Mouse (Mus musculus) embryonic facial prominence, embryonic 12.5 days (tissue): ENCODE results near the gene Ccdc92b. TPM values are rescaled to one million over a fixed set of nuclear protein-coding genes. Genes with fewer than 3 reads are reported as not detected.

Source experiments
- ATAC-seq: fragments of 200-750 bp; cut with Nextera tagmentation; 2 replicates; pipeline ENCODE4 v1.8.0; 2017; ENCODE audit not compliant: insufficient number of reproducible peaks, insufficient read depth, low FRiP score, low TSS enrichment
- H3K27ac ChIP-seq: fragments of 300-500 bp; sonication (generic); 2 replicates; pipeline ENCODE4 v1.5.1; 2016; ENCODE audit warnings: mild to moderate bottlenecking
- H3K27me3 ChIP-seq: fragments of 300-500 bp; sonication (generic); 2 replicates; pipeline ENCODE4 v1.6.1; 2016; ENCODE audit warnings: mild to moderate bottlenecking, moderate library complexity
- H3K36me3 ChIP-seq: fragments of 300-500 bp; sonication (generic); 2 replicates; pipeline ENCODE4 v1.6.1; 2016; ENCODE audit warnings: mild to moderate bottlenecking
- H3K4me1 ChIP-seq: fragments of 300-500 bp; sonication (generic); 2 replicates; pipeline ENCODE4 v1.6.1; 2016
- H3K4me2 ChIP-seq: fragments of 300-500 bp; sonication (generic); replicated peaks from 2 replicates; pipeline ENCODE4 v1.6.1; 2016; ENCODE audit warnings: mild to moderate bottlenecking, moderate library complexity
- H3K4me3 ChIP-seq: fragments of 300-500 bp; sonication (generic); 2 replicates; pipeline ENCODE4 v1.5.1; 2016; ENCODE audit warnings: mild to moderate bottlenecking
- H3K9ac ChIP-seq: fragments of 300-500 bp; sonication (generic); 2 replicates; pipeline ENCODE4 v1.6.1; 2016; ENCODE audit warnings: mild to moderate bottlenecking, moderate library complexity
- H3K9me3 ChIP-seq: fragments of 300-500 bp; sonication (generic); 2 replicates; pipeline ENCODE4 v1.6.1; 2016; ENCODE audit warnings: mild to moderate bottlenecking, moderate library complexity
- WGBS: fragments of 180-500 bp; shearing (Covaris S2); methylation state at CpG from one replicate; pipeline ENCODE4 v1.1.7; 2016; 5-methylcytosine and 5-hydroxymethylcytosine counted together
- polyA plus RNA-seq: library from polyadenylated mRNA; unstranded; fragments of >200 nt; fragmentation: Nextera tagmentation; extraction: Ambion mirVana; gene quantifications from 2 replicates; pipeline ENCODE4 v1.2.1, GENCODE M21; 2016

Ccdc92b gene
- polyA plus RNA-seq, 1 experiment from 2014 or later = 1.4 TPM

- H3K9ac ChIP-seq = no peak overlapping the region
- no peak overlapping the region for H3K27ac ChIP-seq
- H3K4me2 ChIP-seq = no peak overlapping the region
- ATAC-seq = no peak
- peaks cover 54% of the 10 kb centered on the region for H3K36me3 ChIP-seq
- H3K4me1 ChIP-seq = no peaks in the 10 kb centered on the region
- no peak overlapping the region for H3K4me3 ChIP-seq
- 92% methylated on average over 5 of the region's 5 CpGs for WGBS
- no peaks in the 10 kb centered on the region for H3K9me3 ChIP-seq
- H3K27me3 ChIP-seq = no peaks in the 10 kb centered on the region
These were observed 52.4 kb downstream of the Ccdc92b start for GRCm38 (mm10) chr11:74671839-74672238.

- Histone ChIP-seq H3K4me1 (no peaks in the 10 kb centered on the region), H3K4me3 (no peak overlapping the region), H3K27ac (no peak overlapping the region), H3K36me3 (peaks cover 52% of the 10 kb centered on the region), H3K4me2 (no peak overlapping the region), H3K9me3 (no peaks in the 10 kb centered on the region), H3K27me3 (no peaks in the 10 kb centered on the region), H3K9ac (no peak overlapping the region)
- WGBS = 84% methylated on average over 6 of the region's 6 CpGs
- ATAC-seq = no peak
These were observed 53.6 kb downstream of the Ccdc92b start for GRCm38 (mm10) chr11:74672901-74673513.

GRCm38 (mm10) chr11:74673561-74673960 is 54.2 kb downstream of the Ccdc92b start:
- Histone ChIP-seq H3K27ac (no peak overlapping the region), H3K4me2 (no peak overlapping the region), H3K4me3 (no peak overlapping the region), H3K27me3 (no peaks in the 10 kb centered on the region), H3K4me1 (no peaks in the 10 kb centered on the region), H3K9me3 (no peaks in the 10 kb centered on the region), H3K36me3 (peaks cover 52% of the 10 kb centered on the region), H3K9ac (no peak overlapping the region)
- 76% methylated on average over 1 of the region's 1 CpGs for WGBS
- ATAC-seq = no peak

GRCm38 (mm10) chr11:74674713-74675112 is 55.3 kb downstream of the Ccdc92b start:
- Histone ChIP-seq H3K36me3 (peaks cover 50% of the 10 kb centered on the region), H3K27ac (no peak overlapping the region), H3K9ac (no peak overlapping the region), H3K4me3 (no peak overlapping the region), H3K9me3 (no peaks in the 10 kb centered on the region), H3K27me3 (no peaks in the 10 kb centered on the region), H3K4me1 (no peaks in the 10 kb centered on the region), H3K4me2 (no peak overlapping the region)
- WGBS = 94% methylated on average over 8 of the region's 8 CpGs
- ATAC-seq = no peak

GRCm38 (mm10) chr11:74675156-74675555 is 55.8 kb downstream of the Ccdc92b start:
- Histone ChIP-seq H3K27ac (no peak overlapping the region), H3K4me1 (no peaks in the 10 kb centered on the region), H3K9me3 (no peaks in the 10 kb centered on the region), H3K4me3 (no peak overlapping the region), H3K27me3 (no peaks in the 10 kb centered on the region), H3K36me3 (peaks cover 50% of the 10 kb centered on the region), H3K9ac (no peak overlapping the region), H3K4me2 (no peak overlapping the region)
- ATAC-seq = no peak
- 89% methylated on average over 4 of the region's 4 CpGs for WGBS

Other genes with a start within 250 kb of the Ccdc92b start
- gene Rap1gap2, start 8.7 kb upstream of the Ccdc92b start, polyA plus RNA-seq = 3.6 and 3.7 TPM in 2 replicates
- gene Cluh, start 29.9 kb downstream of the Ccdc92b start, polyA plus RNA-seq = 23.8 and 24.4 TPM in 2 replicates
- gene Pafah1b1, start 105.1 kb downstream of the Ccdc92b start, polyA plus RNA-seq = 61.8 and 64.1 TPM in 2 replicates
- 60.6 and 62.2 TPM in 2 replicates for gene Mettl16, start 151.2 kb downstream of the Ccdc92b start, polyA plus RNA-seq
- 6.4 TPM in 2 replicates for gene Mnt, start 211.3 kb downstream of the Ccdc92b start, polyA plus RNA-seq